Mouse (Mus musculus): ENCODE data around the gene Rnf148. TPM values are rescaled to one million over a fixed set of nuclear protein-coding genes. Genes with fewer than 3 reads are reported as not detected.

The Rnf148 gene
- not detected for polyA plus RNA-seq (2017; shearing (Covaris generic))

GRCm38 (mm10) chr6:23655036-23655435 is at the start of gene Rnf148:
TSS of gene Rnf148 (minus strand) at chr6:23655136.

GRCm38 (mm10) chr6:23650205-23650604 is 4.7 kb downstream of the Rnf148 start, which contains the start of gene Rnf133:
TSS of gene Rnf133 (minus strand) at chr6:23650305.

Other genes with a start within 250 kb of the Rnf148 start
- gene Rnf133, start 4.8 kb downstream of the Rnf148 start, polyA plus RNA-seq (2017; shearing (Covaris generic)) = 0.28 TPM
- gene Cadps2, start 184.3 kb upstream of the Rnf148 start, polyA plus RNA-seq (2017; shearing (Covaris generic)) = not detected